Mouse (Mus musculus): ENCODE results near the gene Slc31a2.

DNA sequence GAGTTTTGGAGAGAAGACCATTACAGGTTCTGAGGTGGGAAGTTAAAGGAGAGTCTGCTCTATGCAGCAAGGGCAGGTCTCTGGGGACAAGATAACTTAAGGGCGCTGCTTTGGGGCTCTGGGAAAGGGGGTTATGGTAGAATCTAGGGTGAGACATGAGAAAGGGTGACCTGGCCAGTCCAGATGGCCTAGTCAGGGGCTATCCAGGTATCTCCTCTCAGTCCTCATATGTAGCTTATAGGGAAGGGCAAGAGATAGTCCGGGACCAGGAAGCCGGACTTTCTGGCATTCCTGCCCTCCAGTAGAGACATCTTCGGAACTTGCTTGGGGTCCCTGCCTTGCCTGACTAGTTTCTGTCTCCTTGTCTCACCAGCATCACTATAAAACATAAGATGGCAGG, 10.6 kb upstream of the Slc31a2 start:
- TF ChIP-seq CTCF (conservative IDR thresholded peaks at IDR 0.05; ENCODE audit: insufficient read depth, insufficient read length, low read depth, low read length) = no peak
- TF ChIP-seq POLR2A (IDR thresholded peaks at IDR 0.05; ENCODE audit: low read depth, low read length) = no peak
